Mouse (Mus musculus) retina, postnatal 7 days (tissue): ENCODE measurements at regions not wholly inside any gene's neighbourhood (a gene's known extent, or its start where the extent isn't known, plus 50 kb on each side); places are given as distances from the start of the nearest gene placed in this dataset.
A peak's percentile ranks its signal among the peaks of the same experiment; 100 is the strongest.
"Not testable (repeated sequence)": the region's sequence is repeated elsewhere in the genome, so short reads cannot be mapped to it uniquely, and the experiment has no call there.

ENCODE experiments used
- DNase-seq: peaks from one replicate; pipeline ENCODE4 v3.0.0-alpha.2; 2012; ENCODE audit warnings: low read depth, low spot score

DNA sequence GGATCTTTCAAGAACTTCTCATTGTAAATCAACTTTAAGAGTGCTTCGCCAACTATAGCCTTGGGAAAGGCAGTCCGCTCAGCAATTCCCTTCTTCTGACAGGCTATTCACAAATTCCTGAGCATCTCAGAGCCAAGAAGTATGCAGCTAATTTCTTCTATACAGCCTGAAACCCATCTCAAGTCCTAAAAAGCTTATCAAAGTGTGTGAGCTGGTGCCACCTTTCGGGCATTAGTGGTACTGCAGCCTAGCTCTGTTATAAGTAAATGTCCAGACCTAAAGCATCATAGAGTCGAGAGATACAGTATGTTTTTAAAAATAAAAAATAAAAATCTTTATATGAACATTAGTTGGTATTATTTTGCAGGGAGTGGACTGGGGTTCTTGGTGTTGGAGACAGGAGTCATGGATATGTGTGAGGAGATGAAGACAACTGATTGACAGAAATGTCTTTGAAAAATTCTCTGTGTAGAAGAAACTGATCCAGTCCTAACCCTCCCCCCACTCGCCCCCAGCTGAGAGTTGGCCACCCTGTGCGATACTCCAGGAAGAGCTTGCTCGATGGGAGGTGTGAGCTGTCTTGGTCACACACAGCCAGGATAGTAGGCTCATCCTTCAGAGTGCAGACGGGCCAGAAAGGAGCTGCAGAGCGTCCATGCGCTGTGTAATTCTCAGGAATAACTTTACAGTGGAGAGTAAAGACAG, 56.4 kb downstream of the Bod1 start:
- DNase-seq, result peak; percentile 53

- no peak for DNase-seq
These were observed 57.3 kb downstream of the Bod1 start for GRCm38 (mm10) chr11:31614394-31614713.

- DNase-seq, result no peak
These were observed 57.8 kb downstream of the Bod1 start for GRCm38 (mm10) chr11:31613688-31614393.

- no peak for DNase-seq
These were observed 63.2 kb downstream of the Bod1 start for GRCm38 (mm10) chr11:31608458-31608857.

- DNase-seq, result no peak
These were observed 70.2 kb downstream of the Bod1 start for GRCm38 (mm10) chr11:31601499-31601898.

DNA sequence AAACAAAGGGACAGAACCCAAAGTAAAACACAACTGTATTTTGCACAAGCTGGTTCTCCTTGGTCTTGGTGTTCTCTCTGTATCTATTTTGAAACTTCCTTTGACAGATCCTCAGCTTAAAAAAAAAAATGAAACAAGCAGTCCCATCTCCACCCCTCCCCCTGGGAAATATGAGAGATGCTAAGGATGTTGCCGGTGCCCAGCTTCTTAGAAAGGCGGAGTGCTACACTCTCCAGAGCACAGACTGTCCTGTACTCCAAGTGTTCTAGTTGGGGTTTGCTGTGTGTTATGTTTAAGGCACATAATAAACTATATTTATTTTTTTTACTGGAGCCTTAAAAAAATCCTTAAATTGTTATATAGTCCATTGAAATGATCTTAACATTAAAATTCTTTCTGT, 78.1 kb downstream of the Bod1 start:
- DNase-seq, result no peak

GRCm38 (mm10) chr11:31592061-31592460, 79.6 kb downstream of the Bod1 start:
- no peak for DNase-seq

- DNase-seq, result no peak
These were observed 80.6 kb downstream of the Bod1 start for GRCm38 (mm10) chr11:31591037-31591554.

DNA sequence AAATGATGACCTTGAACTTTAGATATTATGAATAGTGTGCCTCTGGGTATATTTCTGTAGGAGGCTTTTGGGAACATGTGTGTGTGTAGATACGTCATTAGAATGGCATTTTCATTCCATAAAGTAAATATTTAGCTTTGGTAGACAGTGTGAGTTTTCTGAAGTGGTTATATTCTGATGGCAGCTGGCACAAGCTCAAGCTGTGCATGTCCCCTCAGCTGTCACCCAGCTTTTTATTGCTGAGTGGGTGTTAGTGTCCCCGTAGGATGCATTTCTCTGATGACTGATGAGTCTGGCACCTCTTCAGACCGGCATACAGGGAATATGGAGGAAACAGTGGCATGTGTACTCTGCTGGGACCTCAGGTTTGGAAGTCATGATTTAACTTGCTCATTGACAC, 96.7 kb downstream of the Bod1 start:
- DNase-seq, result no peak

DNA sequence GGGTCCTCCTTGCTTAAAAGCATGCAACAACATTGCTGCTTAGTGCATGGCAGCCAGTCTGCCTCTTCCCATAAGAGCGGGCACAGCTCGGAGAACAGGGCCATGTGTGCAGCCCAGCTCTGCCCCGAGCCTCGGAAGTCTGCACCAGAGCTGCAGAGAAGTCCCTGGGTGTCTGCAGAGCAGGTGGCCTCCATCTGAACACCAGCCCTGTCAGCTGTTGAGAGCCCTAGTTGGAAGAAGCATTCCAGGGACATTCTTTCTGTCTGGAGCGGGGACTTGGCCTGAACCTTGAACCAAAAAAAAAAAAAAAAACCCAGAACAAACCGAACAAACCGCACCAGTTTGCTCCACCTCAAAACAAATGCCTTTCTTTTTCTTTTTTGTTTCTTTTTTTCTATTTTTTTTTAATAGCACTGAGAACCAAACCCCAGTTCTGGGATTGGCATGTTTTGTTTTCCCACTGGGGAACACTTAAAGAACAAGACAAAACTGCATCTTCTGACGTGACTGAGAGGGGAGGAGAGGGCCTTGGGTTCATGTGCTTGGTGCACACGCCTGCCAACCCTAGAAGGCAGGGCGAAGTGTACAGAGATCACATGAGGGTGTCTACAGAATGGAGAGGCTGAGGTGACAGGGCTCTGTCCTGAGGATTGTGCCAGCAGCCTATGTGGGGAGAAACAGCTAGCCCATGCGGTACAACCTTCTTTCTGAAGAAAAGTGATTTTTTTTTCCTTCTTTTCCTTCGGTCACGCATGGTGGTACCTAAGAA, 106.8 kb downstream of the Bod1 start:
- DNase-seq, result no peak

- no peak for DNase-seq
These were observed 107.6 kb downstream of the Bod1 start for GRCm38 (mm10) chr11:31563826-31564741.

DNA sequence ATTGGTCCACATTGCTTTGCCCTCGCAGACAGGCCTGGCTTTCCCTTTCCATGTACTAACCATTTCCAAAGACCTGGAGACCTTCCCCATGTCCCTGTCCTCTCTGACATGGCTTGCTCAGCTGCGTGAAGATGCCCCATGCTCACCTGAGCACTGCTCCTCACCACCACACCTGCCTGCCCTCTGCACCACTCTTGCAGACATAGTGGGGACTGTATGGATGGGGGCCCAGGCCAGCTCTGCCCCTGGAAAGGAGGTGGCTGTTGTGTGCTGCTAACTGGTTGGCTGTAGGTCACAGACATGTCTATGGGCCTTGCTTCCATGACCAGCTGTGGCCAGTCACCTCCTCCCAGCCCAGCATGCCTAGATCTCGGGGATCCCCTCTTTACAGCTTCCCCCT, 108.7 kb downstream of the Bod1 start:
- no peak for DNase-seq

- no peak for DNase-seq
These were observed 110.9 kb downstream of the Bod1 start for GRCm38 (mm10) chr11:31560775-31561174.

- DNase-seq, result no peak
These were observed 116.6 kb downstream of the Bod1 start for GRCm38 (mm10) chr11:31555042-31555441.

GRCm38 (mm10) chr11:31551614-31552271, 119.9 kb downstream of the Bod1 start:
- DNase-seq, result no peak

DNA sequence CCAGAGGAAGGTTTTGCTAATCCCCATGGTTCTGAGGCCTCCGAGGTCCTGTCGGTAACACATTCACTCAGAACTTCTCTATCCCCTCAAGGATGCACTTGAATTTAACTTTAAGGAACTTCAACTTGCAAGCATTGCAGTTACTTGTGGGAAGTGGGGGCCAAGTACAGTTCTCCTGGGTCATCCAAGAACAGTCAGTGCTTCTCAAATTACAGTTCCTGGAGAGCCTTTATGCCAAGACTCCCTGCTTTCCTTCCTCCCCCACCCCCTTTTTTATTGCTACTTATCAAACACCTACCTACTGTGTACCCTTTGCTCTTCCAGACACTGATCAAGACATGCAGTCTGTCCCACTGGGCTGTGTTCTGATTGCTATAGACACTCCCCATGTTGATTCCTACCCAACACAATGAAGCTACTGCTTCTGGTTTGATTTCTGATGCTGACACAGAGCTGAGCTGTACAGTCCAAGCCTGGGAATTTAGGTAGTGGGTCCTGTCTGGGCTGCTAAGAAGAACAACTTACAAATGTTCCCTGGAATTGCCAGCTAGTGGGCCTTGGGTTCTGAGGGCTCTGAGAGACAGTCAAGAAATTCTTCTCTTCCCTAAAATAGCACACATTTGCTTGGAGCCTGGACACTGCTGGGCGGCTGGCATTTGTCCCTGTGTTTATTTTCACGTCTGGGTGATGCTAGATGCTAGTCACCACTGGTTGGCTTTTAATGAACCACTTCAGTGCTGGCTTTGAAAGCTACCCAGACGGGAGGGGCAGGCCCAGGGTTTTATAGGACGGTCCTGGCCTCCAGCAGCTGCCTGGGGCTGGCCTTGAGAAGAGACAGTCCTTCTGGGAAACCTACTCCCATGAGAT, 120.7 kb downstream of the Bod1 start:
- no peak for DNase-seq

GRCm38 (mm10) chr11:31545514-31545913, 126.2 kb downstream of the Bod1 start:
- DNase-seq, result not testable (repeated sequence)

DNA sequence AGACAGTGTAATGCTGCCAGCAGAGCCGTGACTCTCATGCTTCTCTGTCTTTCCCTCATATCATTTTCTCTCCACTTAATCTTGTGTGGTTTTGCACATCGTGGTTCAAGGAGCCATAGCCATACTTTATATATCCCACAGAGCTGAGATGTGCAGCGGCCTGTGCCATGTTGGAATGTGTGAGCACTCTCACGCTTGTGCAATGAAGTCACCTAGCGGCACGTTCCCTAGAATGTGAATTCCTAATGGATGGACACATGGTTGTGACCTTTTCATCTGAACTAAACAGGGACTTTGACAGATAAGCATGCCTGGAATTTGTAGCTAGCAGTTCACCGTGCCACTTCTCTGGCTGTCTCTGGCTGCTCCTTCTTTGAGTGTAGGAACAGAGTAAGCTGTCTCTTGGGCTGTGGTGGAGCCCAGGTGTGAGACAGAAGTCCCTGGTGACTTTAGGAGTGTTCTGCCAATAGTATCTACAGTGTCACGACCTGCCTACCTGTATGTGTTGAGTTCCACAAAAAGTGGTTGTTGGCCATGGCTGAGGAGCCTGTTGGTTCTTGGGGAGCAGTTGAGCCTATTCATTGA, 129.0 kb downstream of the Bod1 start:
- no peak for DNase-seq

DNA sequence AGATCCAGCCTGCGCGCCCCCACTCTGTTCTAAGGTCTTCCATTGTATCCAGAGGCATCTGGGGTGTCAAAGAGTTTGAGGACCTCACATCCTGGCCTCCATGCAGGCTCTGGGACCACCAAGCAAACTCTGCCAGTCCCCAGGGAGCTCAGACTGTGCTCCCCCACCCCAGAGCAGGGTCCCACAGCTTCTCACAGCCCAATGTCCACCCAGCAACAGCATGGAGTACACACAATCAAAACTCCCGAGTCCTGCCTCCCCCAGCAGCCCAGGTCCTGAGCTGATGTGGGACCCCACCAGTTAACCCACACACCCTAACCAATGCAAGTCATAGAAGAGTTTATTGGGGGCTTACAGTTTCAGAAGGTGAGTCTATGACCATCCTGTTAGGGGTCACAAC, 130.3 kb downstream of the Bod1 start:
- DNase-seq, result no peak

DNA sequence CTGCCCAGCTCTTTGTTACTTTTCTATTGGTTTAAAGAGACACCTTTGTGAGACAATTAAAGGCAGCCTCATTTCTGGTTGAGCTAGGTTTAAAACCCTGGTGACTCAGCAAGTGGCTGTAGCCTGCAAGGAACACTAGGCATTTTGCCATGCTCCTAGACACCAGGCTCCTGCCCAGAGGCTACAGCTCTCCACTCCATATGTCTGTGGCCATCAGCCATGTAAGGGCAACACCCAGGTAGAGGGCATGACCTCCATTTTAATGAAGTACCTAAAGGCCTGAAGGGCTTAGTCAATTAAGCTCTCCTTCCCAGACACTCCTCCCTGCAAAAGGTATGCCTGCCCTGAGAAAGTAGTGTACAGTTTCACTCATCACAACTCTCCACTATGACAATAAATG, 130.9 kb downstream of the Bod1 start:
- DNase-seq, result no peak
